Mouse (Mus musculus) B cell, adult 67 days (primary cell): Measurements from ENCODE around the gene Col12a1. TPM values are rescaled to one million over a fixed set of nuclear protein-coding genes. Genes with fewer than 3 reads are reported as not detected.

Experiments used
- total RNA-seq, 2 experiments: library from RNA; stranded (reverse); gene quantifications; 4 replicates each; pipeline ENCODE4 v1.2.4; 2023

Gene Col12a1
- not detected for total RNA-seq

DNA sequence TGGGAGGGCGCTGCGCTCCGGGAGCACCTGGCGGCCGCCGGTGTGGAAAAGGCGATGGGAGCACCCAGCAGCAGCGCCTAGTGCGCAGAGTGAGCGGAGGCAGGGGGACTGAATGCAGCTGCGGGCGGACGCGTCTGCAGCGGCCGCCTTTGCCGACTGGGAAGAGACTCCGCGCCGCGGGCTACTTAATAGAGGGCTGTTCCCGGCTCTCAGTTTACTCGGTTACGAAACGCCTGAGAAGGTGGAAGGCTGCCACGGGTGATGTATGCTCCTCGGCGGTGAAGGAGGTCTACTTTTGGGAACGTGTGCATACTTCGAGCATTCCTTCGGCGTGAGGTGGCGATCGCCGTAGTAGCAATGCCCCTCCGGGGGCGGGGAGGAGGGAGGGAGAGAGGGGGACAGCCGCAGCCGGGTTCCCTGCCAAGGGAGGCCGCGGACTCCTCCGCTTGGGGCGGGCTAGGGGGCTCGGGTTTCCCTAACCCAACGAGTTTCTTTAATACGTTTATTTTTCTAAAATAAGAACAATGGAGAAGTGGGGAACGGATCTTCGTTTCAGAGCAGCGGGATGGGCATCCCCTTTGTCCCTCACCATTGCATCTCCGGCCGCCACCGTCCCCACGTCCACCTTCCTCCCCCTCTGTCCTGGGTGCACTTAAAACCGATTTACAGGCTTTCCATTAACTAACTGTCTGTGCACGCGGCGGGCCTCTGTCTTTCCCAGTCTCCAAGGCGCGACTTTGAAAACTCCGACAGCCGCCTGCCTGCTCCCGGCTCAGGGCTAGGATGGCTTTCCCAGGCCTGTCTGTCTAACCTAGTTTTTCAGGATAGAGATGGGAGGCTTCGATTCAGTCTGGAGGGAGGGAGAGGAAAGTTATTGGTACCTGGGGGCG is at the start of gene Col12a1:
TSS of gene Col12a1 (minus strand) at position 351 of the 890 bp plus-strand sequence.

DNA sequence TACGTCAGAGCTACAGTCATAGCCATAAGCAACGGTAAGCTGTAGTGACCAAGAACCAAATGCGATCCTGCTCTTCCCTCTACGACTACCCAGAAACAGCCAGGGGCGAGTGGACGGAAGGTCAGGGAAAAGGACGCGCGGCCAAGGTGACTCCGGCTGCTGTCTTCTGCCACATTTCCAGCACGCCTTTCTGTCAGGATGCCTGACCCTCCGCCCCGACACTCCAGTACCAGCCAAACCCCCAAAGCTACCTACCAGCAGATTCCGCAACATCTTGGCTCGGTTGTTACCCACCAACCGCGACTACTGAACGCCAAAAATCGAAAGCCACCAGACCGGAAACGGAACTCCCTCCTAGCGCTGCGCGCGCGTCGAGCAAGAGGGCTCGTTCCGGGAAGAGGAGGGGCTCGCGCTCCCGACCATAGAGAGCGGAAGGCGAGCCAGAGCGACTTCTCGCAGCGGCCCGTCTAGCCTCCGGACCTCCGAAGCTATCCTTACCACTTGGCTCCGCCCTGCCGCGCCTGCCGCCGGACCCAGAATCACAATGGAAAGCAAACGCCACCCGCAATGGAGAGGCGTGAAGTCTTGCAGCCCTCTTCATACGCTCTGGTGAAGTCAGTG is 40.9 kb upstream of the Col12a1 start, which contains the start of gene Cox7a2:
TSS of gene Cox7a2 (minus strand) at position 494 of the 621 bp plus-strand sequence.

Other genes starting within 250 kb of the Col12a1 start
- gene Cox7a2, start 41.0 kb upstream of the Col12a1 start, total RNA-seq: 100 to 1,000 TPM in 1 of 2 experiments, 10 to 100 TPM in 1; 89.4 to 107 TPM
- 10 to 100 TPM; 78.9 to 82.9 TPM for gene Tmem30a, start 74.7 kb upstream of the Col12a1 start, total RNA-seq